Mouse (Mus musculus): Measurements from ENCODE around the gene Atl3.
"Not testable (repeated sequence)": the region's sequence is repeated elsewhere in the genome, so short reads cannot be mapped to it uniquely, and the experiment has no call there.

The Atl3 gene

DNA sequence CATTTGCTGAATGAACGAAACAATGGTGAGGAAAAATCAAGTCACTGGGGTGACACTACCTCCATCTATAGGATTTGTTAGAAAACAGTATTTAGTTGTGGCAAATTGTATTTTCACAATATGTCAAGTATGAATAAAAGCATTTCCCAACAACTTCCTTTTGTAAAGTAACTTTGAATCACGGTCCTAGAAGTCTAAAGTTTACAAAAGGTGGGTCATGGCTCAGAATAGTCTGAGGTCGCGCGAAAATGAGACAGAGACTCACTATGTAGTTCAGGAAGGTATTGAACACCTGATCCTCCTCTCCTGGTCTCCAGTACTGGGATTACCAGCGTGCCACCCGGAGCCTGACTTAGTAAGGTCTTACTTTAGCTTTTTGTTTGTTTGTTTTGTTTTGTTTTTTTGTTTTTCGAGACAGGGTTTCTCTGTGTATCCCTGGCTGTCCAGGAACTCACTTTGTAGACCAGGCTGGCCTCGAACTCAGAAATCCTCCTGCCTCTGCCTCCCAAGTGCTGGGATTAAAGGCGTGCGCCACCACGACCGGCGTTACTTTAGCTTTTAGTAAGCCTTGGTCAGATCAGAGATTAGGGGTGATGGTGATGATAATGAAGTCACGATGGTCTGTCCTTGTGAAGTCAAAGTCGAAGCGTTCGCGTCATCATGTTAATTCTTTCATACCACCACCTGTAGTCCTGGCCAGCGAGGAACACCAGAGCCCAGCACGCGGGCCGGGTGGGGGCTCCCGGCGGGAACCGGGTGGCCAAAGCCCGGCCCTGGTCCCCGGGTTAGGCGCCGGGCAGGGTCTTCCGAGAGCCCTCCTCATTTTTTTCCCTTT is at the start of gene Atl3:
TSS of gene Atl3 (plus strand) at position 689 of the 835 bp plus-strand sequence.
- DNase-seq (ENCODE audit: low read depth): no peak

DNA sequence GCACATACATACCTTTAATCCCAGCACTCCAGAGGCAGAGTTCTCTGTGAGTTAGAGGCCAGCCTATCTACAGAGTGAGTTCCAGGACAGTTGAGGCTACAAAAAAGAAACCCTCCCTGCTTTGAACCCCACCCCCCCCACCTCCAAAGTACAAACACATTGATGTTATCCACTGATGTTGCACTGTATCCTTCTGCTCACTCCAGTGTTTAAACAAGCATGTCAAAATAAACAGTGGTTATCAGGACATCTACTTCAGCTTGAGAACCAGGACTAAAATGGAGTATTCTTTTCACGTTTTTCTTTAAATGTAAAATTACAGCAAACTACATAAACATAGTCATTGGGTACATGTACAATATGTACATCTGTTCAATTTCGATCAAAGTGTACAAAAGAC is 48.7 kb upstream of the Atl3 start:
- DNase-seq (ENCODE audit: low read depth): no peak

DNA sequence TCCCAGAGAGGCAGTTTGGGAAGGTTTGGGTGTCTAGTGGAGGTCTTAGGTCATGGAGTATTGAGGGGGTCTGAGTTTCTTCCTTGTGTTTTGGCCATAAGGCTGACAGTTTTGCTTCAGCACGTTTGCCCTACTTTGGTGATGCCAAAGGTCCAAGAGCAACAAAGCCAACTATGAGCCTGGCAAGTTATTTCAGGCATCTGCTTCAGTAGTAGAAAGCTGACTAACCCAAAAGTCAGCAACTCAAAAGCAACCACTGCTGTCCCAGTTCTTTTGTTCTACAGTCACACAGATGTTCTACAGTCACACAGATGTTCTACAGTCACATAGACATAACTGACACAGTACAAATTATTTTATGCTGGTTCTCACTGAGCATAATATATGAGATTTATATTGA is 48.2 kb upstream of the Atl3 start:
- DNase-seq (ENCODE audit: low read depth): no peak

DNA sequence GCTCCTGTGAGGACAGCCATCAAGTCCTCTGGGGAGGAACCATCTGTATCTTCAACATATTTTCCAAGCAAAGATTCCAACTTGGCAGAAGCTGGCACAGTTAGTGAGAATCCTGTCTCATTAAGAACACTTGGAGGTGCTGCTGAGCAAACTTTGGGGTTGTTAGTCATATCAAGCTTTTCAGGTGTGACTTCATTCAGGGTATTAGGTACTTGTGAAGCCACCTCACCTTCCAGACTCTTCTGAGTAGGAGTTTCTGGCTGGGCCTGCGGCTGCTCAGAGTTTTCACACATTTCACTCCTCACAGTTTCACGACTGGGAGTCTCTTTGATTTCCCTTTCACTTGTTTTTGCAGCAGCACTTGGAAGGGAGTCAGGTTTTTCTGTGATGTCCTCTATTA is 37.0 kb upstream of the Atl3 start:
- DNase-seq (ENCODE audit: low read depth): no peak

DNA sequence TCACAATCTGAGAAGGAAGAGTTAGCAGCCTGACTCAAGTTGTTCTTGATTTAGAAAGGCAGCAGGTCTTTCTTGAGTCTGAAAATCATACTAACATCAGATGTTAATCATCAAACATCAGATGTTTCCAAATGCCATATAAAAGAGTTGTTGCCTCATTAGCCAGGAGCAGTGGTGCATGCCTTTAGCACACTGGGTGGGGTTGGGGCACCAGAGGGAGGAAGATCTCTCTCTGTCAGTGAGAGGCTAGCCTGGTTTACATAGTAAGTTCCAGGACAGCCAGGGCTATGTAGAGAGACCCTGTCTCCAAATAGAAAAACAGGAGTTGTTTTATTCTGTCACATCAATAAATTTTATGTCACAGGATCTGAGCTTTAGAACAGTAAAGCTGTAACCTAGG is 34.9 kb upstream of the Atl3 start:
- no peak for DNase-seq (ENCODE audit: low read depth)

DNA sequence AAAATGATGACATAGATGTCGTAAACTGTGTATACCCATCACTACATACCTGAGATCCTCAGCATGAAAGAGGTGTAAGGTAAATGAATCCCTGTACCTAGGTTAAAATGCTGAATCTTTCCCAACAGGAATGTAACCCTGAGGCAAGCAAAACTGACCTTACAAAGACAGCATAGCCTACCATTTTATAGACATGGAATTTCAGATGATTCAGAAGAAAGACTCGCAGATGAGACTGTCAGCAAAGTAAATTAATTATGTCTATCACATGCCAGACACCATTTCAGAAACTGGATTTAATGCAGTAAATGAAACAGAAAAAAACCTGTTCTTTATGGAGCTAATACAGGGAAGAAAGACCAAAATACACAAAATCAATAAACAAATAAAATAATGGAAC is 34.5 kb upstream of the Atl3 start:
- no peak for DNase-seq (ENCODE audit: low read depth)

DNA sequence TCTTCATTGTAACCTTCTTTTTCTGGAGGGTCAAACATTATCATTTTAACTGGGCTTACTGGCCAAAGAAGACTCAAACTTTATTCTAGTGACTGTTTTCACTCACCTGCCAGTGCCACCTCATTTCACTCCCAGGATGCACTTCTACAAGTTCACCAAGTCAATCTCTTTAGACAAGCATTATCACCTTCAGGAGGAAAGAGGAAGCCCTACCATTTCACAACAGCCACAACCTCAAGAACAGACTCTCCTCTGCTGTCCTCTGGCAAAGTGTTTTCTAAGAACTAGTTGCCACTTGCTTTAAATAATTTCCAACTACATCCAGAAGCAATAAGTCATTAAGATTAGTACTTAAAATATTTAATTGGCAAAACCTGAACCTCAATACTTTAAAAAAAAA is 25.9 kb upstream of the Atl3 start:
- DNase-seq (ENCODE audit: low read depth): no peak

DNA sequence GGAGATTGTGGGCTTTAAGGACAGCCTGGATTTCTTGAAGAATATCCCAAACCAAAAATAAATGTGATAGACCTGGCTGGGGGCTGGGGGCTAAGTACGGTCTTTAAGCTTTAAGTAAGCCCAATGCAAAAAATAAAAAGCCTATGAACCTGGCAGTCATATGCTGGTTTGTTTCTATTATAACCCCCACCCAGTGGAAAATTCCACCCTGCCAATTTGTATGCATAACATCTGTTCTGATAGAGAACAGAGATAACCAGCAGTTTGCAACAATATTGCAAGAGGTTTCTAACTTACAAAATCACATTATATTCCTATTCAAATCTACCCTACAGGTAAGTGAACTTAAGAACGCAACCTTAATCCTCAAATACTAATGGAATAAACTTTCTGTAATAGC is 23.2 kb upstream of the Atl3 start:
- DNase-seq (ENCODE audit: low read depth): no peak

DNA sequence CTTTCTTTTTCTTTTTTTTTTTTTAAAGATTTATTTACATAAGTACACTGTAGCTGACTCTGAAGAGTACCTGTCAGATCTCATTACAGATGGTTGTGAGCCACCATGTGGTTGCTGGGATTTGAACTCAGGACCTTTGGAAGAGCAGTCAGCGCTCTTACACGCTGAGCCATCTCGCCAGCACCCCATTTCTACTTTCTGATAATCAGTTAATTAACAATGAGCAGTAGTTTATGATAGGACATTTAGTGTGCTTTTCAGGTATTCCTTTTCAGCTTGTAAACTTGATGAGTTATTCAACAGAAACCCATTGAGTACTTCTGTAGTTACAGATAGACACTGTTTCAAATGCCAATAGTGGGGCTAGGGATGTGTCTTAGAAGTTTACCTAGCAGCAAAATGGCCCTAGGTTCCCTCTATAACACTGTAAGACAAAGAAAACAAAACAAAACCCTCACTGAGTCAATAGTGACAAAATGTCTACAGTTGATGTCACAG is 14.0 kb upstream of the Atl3 start:
- no peak for DNase-seq (ENCODE audit: low read depth)

DNA sequence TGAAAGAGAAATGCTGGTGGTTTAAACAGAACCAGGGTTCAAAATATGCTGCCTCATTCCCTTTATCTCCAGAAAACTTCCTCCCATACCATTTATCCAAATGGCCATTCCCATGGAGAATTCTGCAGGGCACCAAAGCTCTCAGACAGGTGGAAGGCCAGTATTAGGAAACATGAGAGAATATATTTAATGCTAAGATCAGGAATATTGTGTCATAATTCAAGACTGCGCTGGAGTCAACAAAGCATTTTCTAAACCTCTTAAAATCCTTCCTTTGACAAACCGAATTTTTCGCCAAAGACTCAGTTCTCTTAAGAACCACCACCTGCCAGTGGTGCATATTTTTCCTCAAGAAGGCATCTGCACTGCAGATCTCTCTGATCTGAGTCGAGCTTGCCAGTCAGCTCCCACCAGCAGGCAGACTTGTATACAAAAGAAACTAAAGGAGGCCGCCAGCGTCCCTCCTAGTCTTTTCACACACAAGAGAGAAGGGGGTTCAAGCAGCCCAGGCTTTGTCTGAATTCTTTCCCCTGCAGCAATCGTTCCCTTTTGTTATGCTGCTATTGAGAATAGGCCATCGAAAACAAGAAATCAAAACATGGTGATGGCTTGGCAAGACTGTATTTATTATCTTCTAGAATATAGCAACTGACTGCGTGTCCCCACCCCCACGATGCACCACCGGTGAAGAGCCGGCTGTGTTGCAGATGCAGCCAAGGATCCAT is 12.1 kb upstream of the Atl3 start:
- DNase-seq (ENCODE audit: low read depth): no peak

DNA sequence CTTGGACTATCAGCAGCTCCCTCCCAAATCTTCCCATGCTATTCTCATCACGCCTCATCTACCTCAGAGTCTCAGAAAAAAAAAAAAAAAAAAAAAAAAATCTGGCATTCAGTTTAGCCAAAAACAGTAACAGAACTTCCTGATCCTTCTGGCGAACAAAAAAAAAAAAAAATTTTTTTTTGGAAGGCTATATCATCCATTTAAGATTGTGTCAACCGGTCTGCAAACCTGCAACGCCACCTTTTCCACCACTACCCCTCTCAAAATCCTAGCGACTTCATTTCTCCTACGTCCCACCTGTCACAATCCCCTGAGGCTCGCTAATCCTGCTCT is 11.6 kb upstream of the Atl3 start:
- DNase-seq (ENCODE audit: low read depth): no peak

DNA sequence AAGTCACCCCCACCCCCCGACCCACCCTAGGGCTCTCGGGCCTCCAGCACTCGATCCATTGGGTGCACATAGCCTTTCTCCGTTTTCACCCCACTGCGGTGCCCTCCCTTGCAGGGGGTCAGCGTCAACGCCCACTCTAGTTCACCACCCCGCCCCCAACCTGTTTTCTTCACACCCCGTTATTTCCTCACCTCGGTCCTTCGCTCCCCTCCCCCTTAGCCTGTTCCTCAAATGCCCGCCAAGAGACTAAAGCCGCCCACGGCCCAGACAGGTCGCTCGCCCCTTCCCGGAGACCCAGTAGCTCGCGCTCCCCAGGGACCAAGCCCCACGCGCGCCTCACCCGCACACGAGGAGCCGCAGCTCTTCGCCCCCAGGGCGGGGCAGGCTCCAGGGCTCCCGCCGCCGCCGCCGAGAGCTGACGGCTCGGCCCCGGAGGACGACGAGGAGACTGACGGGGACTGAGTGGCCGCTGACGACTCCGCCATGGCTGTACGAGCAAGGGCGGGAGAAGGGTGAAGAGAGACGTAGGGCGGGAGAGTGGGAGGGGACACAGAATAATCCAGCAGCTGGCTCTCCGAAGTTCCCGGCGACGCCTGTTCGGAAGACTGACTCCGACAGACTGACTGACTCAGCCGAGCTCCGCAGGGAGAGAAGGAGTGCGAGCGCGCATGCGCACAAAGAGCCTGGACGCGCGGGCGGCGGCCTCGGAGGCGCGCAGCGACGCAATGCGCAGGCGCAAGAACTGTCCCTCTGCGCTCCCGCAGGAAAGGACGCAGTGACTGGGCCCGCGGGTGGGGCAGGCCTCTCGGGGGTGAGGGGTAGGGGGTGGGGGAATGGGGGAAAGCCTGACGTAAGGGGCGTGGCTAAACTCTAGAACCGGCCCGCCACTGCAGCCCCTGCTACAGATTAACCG is 11.0 kb upstream of the Atl3 start, which contains the start of gene Rtn3:
TSS of gene Rtn3 (minus strand) at position 683 of the 913 bp plus-strand sequence.
- peak; percentile 92 for DNase-seq (ENCODE audit: low read depth)

DNA sequence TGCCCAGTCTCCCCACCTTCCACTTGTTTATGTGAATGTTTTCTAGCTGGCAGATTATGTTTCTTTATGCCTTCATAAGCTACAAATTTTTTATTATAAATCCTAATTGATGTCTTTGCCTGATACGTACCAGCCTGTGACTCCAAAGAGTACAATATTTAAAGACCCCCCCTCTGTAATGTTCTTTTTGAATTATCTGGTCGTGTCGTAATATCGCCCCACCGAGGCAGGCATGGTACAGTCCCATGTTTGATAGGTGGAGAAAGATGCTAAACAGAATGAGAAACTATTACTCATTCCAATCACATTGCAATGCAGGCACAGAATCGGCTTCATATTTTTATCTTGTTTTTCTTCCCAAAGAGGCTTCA is 10.3 kb upstream of the Atl3 start:
- peak; percentile 71 for DNase-seq (ENCODE audit: low read depth)

DNA sequence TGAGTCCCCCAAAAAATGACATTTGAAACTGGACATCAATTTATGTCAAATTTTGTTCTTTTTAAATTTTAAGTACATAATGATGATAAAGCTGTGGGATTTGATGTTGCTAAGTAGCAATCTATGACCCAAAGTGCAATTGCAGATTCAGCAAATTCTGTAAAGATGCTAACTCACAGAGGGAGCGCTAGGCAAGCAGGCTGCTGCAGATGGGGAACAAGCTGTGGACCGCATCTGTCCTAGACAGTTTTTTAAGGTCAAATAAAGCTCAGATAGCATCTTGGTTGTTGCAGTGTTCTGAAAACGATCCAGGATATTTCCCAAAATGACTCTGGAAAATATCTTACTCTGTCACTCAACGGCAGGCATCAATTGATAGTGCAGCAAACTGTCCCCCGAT is 9.8 kb upstream of the Atl3 start:
- no peak for DNase-seq (ENCODE audit: low read depth)

DNA sequence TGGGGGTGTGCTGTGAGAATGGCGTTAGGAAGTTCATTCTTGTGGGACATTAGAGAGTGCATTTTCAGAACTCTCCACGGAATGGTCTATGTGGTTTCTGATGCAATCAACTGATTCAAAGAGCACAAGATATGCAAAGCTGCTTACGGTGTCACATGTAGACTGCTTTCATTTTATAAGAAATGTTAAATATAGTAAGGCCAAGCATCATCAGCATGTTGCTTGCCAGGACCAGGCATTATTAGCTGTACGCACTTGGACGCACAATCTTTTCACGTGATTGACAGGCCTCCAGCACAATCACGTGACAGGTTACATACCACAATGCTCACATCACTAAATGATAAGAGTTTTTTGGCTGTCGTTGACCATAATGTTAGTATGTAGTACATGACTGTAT is 6.2 kb upstream of the Atl3 start:
- no peak for DNase-seq (ENCODE audit: low read depth)

DNA sequence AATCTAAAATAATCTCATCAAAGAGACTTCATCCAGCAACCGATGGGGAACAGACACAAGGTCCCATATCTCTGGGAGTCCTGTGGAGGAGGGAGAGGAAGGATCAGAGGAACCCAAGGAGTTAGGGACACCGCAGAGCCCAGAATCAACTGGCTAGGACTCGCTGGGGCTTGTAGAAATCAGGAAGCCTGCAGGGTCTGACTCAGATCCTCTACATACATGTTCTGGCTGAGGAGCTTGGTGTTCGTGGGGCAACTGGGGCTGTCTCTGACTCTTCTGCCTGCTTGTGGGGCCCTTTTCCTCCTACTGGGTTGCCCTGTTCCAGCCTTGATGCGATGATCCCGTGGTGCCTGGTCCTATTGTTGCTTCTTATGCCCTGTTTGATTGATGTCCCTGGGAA is 1.9 kb upstream of the Atl3 start:
- no peak for DNase-seq (ENCODE audit: low read depth)

DNA sequence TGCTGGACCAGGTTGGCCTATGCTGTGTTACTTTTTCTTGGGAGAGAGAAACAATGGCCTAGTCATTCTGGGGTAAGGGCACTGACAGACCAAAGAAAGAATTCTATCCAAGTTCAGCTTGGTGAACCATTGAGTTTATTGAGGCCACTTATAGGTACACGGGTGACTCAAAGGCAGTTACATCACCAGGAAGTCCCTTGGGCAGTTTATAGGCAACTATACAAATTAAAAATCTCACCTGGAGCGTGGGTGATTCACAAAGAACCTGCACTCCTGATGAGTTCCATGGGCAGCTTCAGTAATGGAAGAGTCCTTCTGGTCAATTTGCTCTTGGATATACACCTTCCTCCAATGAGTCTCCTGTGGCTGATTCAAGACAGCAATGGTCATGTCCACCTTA is 1.2 kb upstream of the Atl3 start:
- no peak for DNase-seq (ENCODE audit: low read depth)

DNA sequence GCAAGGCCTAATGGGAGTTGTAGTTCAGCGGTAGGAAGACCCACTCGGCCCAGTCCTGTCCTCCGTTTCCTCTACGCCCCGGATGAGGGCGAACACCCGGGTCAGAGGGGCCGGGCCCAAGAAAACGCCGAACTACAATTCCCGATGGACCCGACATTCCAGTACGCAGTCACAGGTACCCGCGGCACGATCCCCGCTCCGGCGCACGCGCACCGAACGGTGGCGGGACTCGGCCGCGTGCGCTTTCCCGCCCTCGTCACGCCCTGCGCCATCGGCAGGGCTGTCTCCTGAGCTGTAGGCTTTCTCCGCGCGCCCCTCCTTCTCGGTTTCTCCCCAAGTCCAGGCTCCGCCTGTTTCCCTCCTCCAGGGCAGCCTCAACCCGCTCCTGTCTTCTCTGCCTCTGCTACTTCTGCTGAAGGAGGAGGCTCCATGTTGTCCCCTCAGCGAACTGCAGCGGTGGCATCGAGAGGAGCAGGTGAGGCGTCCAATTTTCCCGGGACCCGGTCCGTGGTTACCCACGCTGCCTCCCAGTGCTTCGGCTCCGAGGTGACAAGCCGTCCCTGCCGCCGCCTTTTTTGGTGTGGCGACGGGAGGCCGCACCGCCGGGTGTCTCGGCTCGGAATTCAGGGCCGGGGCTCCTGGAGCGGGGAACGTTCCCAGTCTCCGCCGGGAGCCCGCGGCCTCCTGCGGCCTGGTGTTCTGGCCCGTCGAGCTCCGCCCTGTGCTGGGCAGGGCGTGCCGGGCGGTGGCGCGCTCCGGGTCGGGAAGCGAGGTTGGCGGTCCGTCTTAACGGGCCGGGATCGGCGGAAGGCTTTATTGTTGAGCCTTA is 561 bp downstream of the Atl3 start:
- DNase-seq (ENCODE audit: low read depth): peak; percentile 78

DNA sequence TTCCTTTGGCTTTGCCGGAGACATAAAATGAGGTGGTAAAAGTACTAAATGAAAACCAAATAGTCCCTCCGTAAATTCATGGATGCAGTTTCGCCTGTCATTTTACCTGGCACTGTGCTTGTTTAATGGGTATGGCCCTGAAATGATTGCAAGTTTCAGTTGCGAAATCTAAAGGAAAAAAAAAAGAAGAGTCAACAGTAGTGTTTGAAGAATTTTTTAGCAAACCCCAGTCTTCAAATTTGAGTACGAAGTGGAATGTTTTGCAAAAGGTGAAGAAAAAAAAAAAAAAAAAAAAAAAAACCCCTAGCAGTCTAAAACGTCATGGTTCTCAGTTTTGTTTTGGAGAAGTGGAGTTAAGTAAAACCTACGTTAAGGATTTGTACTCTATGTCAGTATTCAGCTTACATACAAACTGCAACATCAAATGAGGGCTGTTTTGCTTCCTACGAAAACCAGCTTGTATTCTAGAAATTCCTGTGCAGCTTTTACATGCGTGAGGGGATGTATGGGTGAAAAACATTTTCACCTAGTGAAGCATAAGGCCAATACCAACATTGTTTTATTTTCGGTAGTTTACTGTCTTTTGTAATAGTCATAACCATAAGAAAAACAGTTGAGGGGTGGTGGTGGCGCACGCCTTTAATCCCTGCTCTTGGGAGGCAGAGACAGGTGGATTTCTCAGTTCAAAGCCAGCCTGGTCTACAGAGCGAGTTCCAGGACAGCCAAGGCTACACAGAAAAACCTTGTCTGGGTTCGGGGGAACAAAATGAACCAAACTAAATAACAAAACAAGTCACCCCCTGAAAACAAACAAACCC is 1.6 kb downstream of the Atl3 start:
- DNase-seq (ENCODE audit: low read depth): no peak

DNA sequence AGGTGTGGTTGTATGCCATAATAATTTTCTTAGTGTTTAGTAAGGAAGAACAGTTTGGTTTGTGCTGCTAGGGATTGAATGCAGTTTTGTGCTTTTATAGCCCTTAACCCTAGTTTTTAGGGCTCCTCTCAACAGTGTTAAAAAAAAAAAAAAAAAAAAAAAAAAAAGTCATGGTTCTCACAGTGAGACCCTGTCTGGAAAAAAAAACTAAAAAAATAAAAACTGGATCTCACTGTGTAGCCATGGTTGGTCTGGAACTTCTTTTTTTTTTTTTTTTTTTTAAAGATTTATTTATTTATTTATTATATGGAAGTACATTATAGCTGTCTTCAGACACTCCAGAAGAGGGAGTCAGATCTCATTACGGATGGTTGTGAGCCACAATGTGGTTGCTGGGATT is 2.2 kb downstream of the Atl3 start:
- DNase-seq (ENCODE audit: low read depth): not testable (repeated sequence)

DNA sequence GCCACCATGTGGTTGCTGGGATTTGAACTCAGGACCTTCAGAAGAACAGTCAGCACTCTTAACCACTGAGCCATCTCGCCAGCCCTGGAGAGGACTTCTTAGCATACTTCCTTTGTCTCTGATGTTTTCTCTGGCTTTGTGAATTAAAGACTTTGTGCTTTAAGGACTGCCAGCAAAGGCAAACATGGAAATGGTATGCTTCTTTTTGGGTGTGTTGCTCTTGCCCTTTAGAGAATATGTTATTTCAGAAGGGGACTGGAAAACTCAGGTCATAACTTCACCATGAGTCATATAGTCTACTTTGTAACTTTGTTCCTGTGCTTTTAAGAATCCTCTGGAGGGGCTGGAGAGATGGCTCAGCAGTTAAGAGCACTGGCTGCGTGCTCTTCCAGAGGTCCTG is 5.0 kb downstream of the Atl3 start:
- DNase-seq (ENCODE audit: low read depth): no peak
